Mouse (Mus musculus): ENCODE data around the gene Ankrd33b.

Ankrd33b gene

DNA sequence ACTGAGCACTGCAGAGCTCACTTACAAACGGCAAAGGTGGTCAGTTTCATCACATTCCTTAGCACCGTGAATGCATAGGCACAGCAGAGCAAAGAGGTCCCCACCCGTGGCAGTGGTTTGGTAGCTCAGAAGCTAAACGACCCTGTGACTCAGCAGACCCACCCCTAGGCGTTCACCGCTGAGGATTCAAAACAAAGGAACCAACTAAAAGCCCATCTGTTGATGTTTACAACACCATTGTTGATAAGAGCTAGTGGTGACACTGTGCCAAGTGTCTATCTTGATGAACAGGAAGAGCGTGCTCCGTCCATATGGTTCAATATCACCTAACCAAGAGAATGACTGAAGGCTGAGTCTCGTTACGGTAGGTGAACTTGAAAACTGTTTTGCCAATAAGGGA, 124.3 kb downstream of the Ankrd33b start:
- CTCF ChIA-PET: no interaction called here
